In the genomic region with DNA sequence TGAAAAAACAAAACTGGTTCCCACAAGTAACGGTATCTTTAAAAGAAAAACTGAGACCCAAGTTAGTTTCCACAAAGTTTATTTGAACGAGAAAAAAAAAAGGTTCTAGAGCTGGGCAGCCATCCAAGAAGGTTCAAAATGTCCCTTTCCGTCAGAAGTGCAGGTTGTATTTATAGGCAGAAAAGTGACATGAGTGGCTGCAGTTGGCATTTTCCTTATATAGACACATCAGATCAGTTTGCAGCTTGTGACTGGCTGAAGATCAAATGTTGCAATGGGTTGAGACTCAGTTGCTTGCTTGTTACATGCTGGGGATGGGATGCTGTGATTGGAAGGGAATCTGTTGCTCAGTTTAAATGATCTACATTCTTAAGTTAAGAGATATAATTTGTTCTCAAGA, we compare ENCODE assay signal across 22 mouse cellular contexts.
DNase-seq lines count a peak whose midpoint lies in the region; ATAC-seq and TF ChIP-seq lines count a peak whose summit lies in the region.
"Had no signal": no experiment of that assay in that cellular context is flagged by ENCODE, and none has a peak within 500 bp of the region (broad histone marks: within the 10 kb centered on the region; RNA-seq: fewer than 3 reads in every experiment).

No protein-coding gene starts in this region.

- H3K4me3 ChIP-seq in heart, embryonic 12.5 days, result no peak overlapping the region
- no peak overlapping the region for H3K4me3 ChIP-seq in kidney, adult 2 months (ENCODE audit: insufficient read depth, low read depth, low read length)
- no peak overlapping the region for H3K4me3 ChIP-seq in kidney, embryonic 15.5 days (replicated peaks)
- no peak overlapping the region for H3K4me3 ChIP-seq in lung, embryonic 15.5 days
- H3K4me3 ChIP-seq in lung, adult 2 months (replicated peaks; ENCODE audit: extremely low read depth, low read depth, low read length), result no peak overlapping the region
- H3K4me3 ChIP-seq in liver, embryonic 12.5 days, result no peak overlapping the region
- H3K4me3 ChIP-seq: forebrain, embryonic 12.5 days; hindbrain, embryonic 13.5 days; liver, embryonic 13.5 days; midbrain, embryonic 10.5 days had no signal

- no peak for TF ChIP-seq POLR2A in kidney, adult 2 months (IDR thresholded peaks at IDR 0.05; ENCODE audit: low read depth, low read length)
- TF ChIP-seq POLR2A in lung, adult 2 months (IDR thresholded peaks at IDR 0.05; ENCODE audit: borderline replicate concordance, extremely low read depth, low read depth, low read length), result no peak

- DNase-seq in heart, adult 8-10 months (ENCODE audit: low spot score), result peak; percentile 11
- DNase-seq in kidney, adult 2 months, result peak; percentile 4
- no peak for DNase-seq in lung, adult 2 months
- peak; percentile 20 for DNase-seq in lung, postnatal 36 days
- DNase-seq: adrenal gland, postnatal 25 days; cerebellum, adult 18-20 months; cerebellum, postnatal 25 days; embryo, embryonic 11 days; gastrocnemius, postnatal 14 days; layer of hippocampus, adult 9-11 months; liver, embryonic 13.5 days; right cerebral cortex, postnatal 25 days; thymus, adult 2 months had no signal

- ATAC-seq in heart, embryonic 12.5 days (ENCODE audit: insufficient number of reproducible peaks, low FRiP score), result no peak
- no peak for ATAC-seq in kidney, embryonic 15.5 days (replicated peaks; ENCODE audit: low FRiP score)
- peak; percentile 55; the same call in 1 of the 2 replicates for ATAC-seq in lung, embryonic 15.5 days (ENCODE audit: borderline replicate concordance, extremely low read depth, low FRiP score, low TSS enrichment)
- ATAC-seq in liver, embryonic 12.5 days, result no peak
- ATAC-seq: inflammation-experienced regulatory T-cells, adult 6 months had no signal

- H3K9me3 ChIP-seq in heart, embryonic 12.5 days (replicated peaks), result no peaks in the 10 kb centered on the region
- H3K9me3 ChIP-seq in kidney, embryonic 15.5 days (replicated peaks), result no peaks in the 10 kb centered on the region
- no peaks in the 10 kb centered on the region for H3K9me3 ChIP-seq in lung, embryonic 15.5 days
- H3K9me3 ChIP-seq in liver, embryonic 12.5 days (replicated peaks), result no peaks in the 10 kb centered on the region
- H3K9me3 ChIP-seq: forebrain, embryonic 12.5 days; hindbrain, embryonic 13.5 days; liver, embryonic 13.5 days; midbrain, embryonic 10.5 days had no signal

- H3K4me2 ChIP-seq in heart, embryonic 12.5 days, result no peak overlapping the region
- no peak overlapping the region for H3K4me2 ChIP-seq in kidney, embryonic 15.5 days
- no peak overlapping the region for H3K4me2 ChIP-seq in lung, embryonic 15.5 days
- no peak overlapping the region for H3K4me2 ChIP-seq in liver, embryonic 12.5 days
- H3K4me2 ChIP-seq: forebrain, embryonic 12.5 days; hindbrain, embryonic 13.5 days; liver, embryonic 13.5 days had no signal

- no peak for TF ChIP-seq CTCF in kidney, adult 2 months (conservative IDR thresholded peaks at IDR 0.05; ENCODE audit: insufficient read depth, insufficient read length, low read depth, low read length)
- no peak for TF ChIP-seq CTCF in lung, adult 2 months (IDR thresholded peaks at IDR 0.05; ENCODE audit: insufficient read depth, low read length)

- H3K9ac ChIP-seq in heart, embryonic 12.5 days, result no peak overlapping the region
- H3K9ac ChIP-seq in kidney, embryonic 15.5 days, result no peak overlapping the region
- no peak overlapping the region for H3K9ac ChIP-seq in lung, embryonic 15.5 days
- H3K9ac ChIP-seq in liver, embryonic 12.5 days, result no peak overlapping the region
- H3K9ac ChIP-seq: forebrain, embryonic 12.5 days; hindbrain, embryonic 13.5 days; liver, embryonic 13.5 days had no signal

- no peak overlapping the region for H3K27ac ChIP-seq in heart, embryonic 12.5 days (ENCODE audit: poor library complexity, severe bottlenecking)
- no peak overlapping the region for H3K27ac ChIP-seq in kidney, adult 2 months (ENCODE audit: insufficient read depth, low read depth, low read length)
- no peak overlapping the region for H3K27ac ChIP-seq in kidney, embryonic 15.5 days
- 0 out of 2 replicates have a peak overlapping the region, but pooled peaks have one; percentile 41 for H3K27ac ChIP-seq in lung, embryonic 15.5 days
- no peak overlapping the region for H3K27ac ChIP-seq in liver, embryonic 12.5 days
- H3K27ac ChIP-seq: forebrain, embryonic 12.5 days; hindbrain, embryonic 13.5 days; liver, embryonic 13.5 days; macrophage; midbrain, embryonic 10.5 days had no signal

- H3K4me1 ChIP-seq in heart, embryonic 12.5 days (replicated peaks), result 0 out of 2 replicates have a peak, but pooled peaks cover 5% of the 10 kb centered on the region
- H3K4me1 ChIP-seq in kidney, adult 2 months (ENCODE audit: control insufficient read depth, insufficient read depth, low read length), result no peaks in the 10 kb centered on the region
- H3K4me1 ChIP-seq in kidney, embryonic 15.5 days, result no peaks in the 10 kb centered on the region
- peaks cover 20% of the 10 kb centered on the region for H3K4me1 ChIP-seq in lung, embryonic 15.5 days
- H3K4me1 ChIP-seq in lung, adult 2 months (ENCODE audit: control insufficient read depth, insufficient read depth, low read length), result no peaks in the 10 kb centered on the region
- H3K4me1 ChIP-seq in liver, embryonic 12.5 days, result no peaks in the 10 kb centered on the region
- H3K4me1 ChIP-seq: forebrain, embryonic 12.5 days; hindbrain, embryonic 13.5 days; liver, embryonic 13.5 days; midbrain, embryonic 10.5 days had no signal

- WGBS in heart, embryonic 12.5 days, result 38% methylated on average over 3 of the region's 3 CpGs
- 14% methylated on average over 3 of the region's 3 CpGs for WGBS in kidney, adult 2 months
- 20% methylated on average over 3 of the region's 3 CpGs for WGBS in kidney, embryonic 15.5 days
- WGBS in lung, embryonic 15.5 days, result 7% methylated on average over 3 of the region's 3 CpGs
- 16% methylated on average over 3 of the region's 3 CpGs for WGBS in lung, adult 2 months
- 62% methylated on average over 3 of the region's 3 CpGs for WGBS in liver, embryonic 12.5 days (ENCODE audit: insufficient replicate concordance)

- no peaks in the 10 kb centered on the region for H3K36me3 ChIP-seq in heart, embryonic 12.5 days
- no peaks in the 10 kb centered on the region for H3K36me3 ChIP-seq in kidney, adult 2 months (ENCODE audit: control insufficient read depth, insufficient read depth, low read length)
- H3K36me3 ChIP-seq in kidney, embryonic 15.5 days, result no peaks in the 10 kb centered on the region
- H3K36me3 ChIP-seq in lung, embryonic 15.5 days, result no peaks in the 10 kb centered on the region
- H3K36me3 ChIP-seq in liver, embryonic 12.5 days, result no peaks in the 10 kb centered on the region
- H3K36me3 ChIP-seq: forebrain, embryonic 12.5 days; hindbrain, embryonic 13.5 days; liver, embryonic 13.5 days; midbrain, embryonic 10.5 days had no signal

- H3K27me3 ChIP-seq in heart, embryonic 12.5 days (replicated peaks), result no peaks in the 10 kb centered on the region
- H3K27me3 ChIP-seq in kidney, adult 2 months (replicated peaks; ENCODE audit: control insufficient read depth, insufficient read depth, low read length), result no peaks in the 10 kb centered on the region
- H3K27me3 ChIP-seq in kidney, embryonic 15.5 days, result no peaks in the 10 kb centered on the region
- H3K27me3 ChIP-seq in lung, embryonic 15.5 days, result peaks cover 6% of the 10 kb centered on the region
- H3K27me3 ChIP-seq in liver, embryonic 12.5 days (replicated peaks), result no peaks in the 10 kb centered on the region
- H3K27me3 ChIP-seq: forebrain, embryonic 12.5 days; hindbrain, embryonic 13.5 days; liver, embryonic 13.5 days had no signal
